Mouse (Mus musculus) liver, postnatal 0 days (tissue): ENCODE measurements around the gene Agpat1.

Experiments
- CTCF ChIP-seq: sonication (generic); IDR thresholded peaks from 2 replicates; pipeline ENCODE4 v1.5.1; 2016; ENCODE audit warnings: antibody characterized with exemption, low read depth
- EP300 ChIP-seq: IDR thresholded peaks from 2 replicates; pipeline ENCODE4 v1.6.1; 2016; ENCODE audit warnings: antibody characterized with exemption, low read depth, mild to moderate bottlenecking

DNA sequence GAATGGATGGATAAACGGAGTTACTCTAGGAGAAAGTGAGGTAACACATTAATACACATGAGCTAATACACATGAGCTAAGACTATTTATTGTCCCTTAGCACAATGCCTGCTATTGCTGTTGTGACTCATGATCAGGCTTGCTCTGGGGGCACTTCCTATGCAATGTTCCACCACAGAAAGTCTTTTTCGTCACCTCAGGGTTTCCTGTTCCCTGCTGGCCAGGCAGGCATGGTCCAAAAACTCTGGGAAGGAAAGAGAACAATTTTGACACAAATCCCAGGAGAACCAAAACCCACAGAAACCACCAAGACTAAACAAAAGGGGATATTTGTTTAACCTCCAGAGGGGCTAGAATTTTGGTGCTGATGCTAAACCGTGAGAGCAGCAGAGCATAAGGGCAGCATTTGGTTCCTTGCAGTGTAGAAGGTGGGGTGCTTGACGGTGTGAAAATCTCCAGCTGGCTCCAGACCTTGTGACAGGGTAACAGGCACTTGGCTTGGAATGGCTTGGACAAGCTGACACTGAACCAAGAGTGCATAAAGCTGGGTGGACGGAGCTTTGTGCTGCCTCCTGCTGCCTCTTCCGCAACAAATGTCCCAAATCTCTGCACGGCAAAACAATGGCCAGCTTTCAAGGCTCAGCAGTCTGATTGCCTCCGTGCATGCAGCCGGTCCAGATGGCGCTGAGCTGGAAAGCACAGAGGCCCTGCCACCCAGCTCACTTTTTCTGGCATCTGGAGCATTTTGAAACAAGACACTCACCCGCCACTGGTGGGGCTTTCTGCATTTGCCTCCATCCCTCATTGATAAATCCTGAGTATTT is 36.9 kb downstream of the Agpat1 start:
- TF ChIP-seq CTCF (peak; percentile 28), EP300 (no peak)
